Mouse (Mus musculus): ENCODE measurements at regions not wholly inside any gene's neighbourhood (a gene's known extent, or its start where the extent isn't known, plus 50 kb on each side); places are given as distances from the start of the nearest gene placed in this dataset.

- no peak for TF ChIP-seq CTCF (IDR thresholded peaks at IDR 0.05)
- no peak for TF ChIP-seq EP300 (IDR thresholded peaks at IDR 0.05)
These were observed 50.7 kb upstream of the Kl start for GRCm38 (mm10) chr5:150901661-150902060.
